Mouse (Mus musculus): ENCODE results near the gene Gpn3. TPM values are rescaled to one million over a fixed set of nuclear protein-coding genes. Genes with fewer than 3 reads are reported as not detected.

Gene Gpn3
- 17.8 and 28.1 TPM in 2 replicates for polyA plus RNA-seq (2012; rRNA removed)

DNA sequence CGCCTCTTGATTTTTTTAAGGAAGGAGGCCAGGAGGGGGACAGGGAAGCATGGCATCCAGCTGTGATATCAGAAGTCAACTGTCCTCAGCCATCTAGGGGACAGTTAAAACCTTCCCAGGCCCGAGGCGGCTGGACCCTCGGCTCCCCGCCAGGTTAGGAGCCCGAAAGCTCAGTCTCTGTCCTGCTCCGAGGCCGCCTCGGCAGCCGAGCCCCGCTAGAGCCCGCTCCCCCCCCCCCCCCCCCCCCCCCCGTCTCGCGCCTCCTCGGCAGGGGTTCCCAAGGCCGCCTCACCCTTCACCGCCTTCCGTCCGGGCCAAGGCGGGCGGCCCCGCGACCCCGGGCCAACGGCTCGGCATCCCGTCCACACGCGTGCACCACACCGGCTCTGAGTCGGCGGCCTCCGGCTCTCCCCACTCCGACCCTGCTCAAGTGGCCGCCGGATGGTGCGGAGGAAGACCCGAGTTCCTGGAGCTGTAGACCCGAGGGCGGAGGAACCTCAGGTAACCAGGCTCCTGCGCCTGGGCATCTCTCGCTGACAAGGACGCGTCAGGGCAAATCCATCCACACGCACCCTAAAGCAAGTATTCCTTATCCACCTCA is at the start of gene Gpn3:
TSS of gene Gpn3 (plus strand) at position 286 of the 601 bp plus-strand sequence.
- under 1% methylated on average over 38 of the region's 46 CpGs for WGBS

DNA sequence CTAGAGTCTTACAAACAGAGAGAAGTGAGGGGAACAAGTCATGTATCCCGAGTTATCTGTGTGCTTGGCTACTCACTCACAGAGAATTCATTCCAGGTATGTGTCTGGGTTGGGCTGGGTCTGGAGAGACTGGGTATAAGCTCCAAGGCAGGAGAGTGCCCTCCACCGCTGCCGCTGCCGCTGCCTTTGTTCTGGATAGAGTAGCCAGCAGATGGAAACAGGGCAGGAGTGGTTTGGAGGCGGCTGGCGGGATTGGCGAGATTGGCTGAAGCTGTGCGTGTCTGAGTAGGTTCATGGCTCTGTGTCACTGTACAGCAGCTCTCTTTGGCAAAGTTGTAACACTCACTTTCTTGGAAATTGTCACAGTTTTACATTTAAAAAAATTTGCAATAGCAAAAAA is 48.2 kb upstream of the Gpn3 start:
- DNase-seq (ENCODE audit: low read depth, low spot score), result no peak
- 89% methylated on average over 8 of the region's 8 CpGs for WGBS

More for the DNA sequence above, at the start of gene Gpn3:
- DNase-seq (ENCODE audit: low read depth, low spot score), result no peak

DNA sequence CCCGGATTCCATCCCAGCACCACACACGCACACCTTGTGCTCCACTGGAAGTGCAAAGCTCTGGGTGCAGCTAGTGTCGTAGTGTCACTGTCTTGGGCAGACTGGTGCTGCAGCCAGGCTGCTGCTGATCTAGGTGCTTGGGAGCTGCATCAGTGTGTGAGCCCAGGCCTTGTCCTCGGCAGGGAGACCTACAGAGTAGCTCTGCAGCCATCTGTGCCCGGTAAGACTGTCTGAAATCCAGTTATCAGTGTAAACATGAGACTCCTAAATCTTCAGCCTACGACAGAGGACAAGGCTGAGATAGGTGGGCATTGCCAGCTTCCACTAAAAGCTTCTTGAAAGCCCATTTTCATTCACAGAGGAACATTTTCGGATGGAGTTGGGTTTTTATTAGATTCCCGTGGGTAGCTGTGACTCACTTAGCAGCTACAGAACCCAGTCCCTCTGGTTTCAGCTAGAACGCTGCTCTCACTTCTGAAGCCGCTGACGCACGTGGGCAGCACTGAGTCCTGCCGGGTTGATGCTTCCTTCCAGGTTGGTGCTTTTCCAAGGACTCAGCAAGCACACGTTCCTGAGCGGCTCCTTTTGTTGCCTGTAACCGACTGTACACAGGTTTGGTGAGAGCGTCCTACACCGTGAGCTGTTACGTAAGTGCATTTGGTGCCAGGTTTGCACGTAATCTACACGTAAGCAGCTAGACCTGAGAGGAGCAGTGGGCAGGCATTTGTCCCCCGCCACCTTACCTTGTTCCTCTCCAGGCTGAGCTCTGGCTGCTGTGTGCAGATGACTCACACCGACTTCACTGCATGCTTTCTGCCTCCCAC is 46.9 kb upstream of the Gpn3 start:
- DNase-seq (ENCODE audit: low read depth, low spot score), result no peak
- 86% methylated on average over 23 of the region's 23 CpGs for WGBS

DNA sequence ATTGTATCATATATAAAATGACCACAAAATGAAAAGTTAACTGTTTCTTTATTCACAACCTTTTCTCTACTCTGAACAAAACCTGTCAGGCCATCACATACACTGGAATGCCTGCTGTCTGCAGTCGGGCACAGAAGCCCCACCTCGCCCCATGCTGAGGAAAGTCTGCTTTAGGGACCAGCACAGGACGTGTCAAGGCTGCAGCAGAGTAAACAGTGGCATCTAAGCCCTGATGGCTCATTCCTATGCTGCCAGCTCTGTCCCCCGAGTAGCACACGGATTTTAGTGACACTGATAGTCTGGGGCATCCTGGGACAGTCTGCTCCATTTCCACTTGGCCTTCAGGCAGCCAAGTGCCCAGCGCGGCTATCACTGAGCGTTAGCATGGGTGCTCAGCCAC is 46.2 kb upstream of the Gpn3 start:
- WGBS, result 88% methylated on average over 8 of the region's 8 CpGs

DNA sequence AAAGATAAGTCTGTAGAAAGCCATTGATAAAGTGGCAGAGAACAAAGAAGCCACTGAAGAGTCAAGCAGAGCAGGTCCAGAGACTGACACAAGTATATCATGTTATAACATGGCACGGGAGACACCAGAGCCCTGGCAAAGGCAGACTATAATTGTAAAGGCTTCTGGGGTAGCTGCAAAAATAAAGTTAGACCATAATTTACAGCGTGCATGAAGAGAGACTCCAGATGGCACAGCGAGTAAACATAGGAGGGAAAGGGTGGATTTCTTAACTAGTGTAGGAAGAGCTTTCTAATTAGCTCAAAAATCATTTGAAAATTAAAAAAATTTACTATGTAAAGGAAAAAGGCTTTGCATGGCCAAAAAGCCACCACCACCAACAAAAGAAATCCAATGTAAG is 44.4 kb upstream of the Gpn3 start:
- WGBS, result 80% methylated on average over 3 of the region's 3 CpGs
- DNase-seq (ENCODE audit: low read depth, low spot score), result no peak

More for the DNA sequence above, 46.2 kb upstream of the Gpn3 start:
- DNase-seq (ENCODE audit: low read depth, low spot score), result no peak

DNA sequence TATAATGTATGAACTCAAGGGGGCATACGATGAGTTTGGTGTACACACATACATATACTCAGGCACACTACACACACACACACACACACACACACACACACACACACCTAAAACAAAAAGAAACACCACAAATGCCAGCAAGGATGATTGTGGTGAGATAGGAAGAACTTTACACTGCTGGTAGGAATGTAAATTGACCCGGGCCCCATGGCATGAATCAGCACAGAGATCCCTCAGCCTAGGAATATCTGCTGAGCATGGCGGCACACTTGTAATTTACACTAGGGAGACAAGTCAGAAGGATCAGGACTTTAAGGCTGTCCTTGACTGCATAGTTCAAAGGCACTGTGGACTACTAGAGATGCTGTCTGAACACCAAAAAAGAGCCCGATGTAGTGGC is 41.4 kb upstream of the Gpn3 start:
- WGBS, result 77% methylated on average over 4 of the region's 4 CpGs
- no peak for DNase-seq (ENCODE audit: low read depth, low spot score)

DNA sequence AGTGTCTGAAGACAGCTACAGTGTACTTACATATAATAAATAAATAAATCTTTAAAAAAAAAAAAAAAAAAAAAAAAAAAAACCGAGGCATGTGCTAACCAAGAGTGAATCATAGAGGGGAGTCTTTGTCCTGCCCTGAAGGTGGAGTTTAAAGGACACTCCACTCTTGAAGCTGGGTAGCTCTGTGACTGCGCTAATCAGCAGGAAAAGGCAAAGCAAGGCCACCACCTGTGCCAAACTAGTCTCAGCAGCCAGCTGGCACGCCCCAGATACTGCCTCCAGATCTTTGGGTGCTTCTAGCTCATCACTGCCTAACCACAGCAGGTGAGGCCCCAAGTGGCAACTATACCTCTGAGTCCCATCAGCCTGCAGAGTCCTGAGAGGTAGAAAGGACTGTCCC is 37.0 kb upstream of the Gpn3 start:
- 34% methylated on average over 3 of the region's 3 CpGs for WGBS
- no peak for DNase-seq (ENCODE audit: low read depth, low spot score)

DNA sequence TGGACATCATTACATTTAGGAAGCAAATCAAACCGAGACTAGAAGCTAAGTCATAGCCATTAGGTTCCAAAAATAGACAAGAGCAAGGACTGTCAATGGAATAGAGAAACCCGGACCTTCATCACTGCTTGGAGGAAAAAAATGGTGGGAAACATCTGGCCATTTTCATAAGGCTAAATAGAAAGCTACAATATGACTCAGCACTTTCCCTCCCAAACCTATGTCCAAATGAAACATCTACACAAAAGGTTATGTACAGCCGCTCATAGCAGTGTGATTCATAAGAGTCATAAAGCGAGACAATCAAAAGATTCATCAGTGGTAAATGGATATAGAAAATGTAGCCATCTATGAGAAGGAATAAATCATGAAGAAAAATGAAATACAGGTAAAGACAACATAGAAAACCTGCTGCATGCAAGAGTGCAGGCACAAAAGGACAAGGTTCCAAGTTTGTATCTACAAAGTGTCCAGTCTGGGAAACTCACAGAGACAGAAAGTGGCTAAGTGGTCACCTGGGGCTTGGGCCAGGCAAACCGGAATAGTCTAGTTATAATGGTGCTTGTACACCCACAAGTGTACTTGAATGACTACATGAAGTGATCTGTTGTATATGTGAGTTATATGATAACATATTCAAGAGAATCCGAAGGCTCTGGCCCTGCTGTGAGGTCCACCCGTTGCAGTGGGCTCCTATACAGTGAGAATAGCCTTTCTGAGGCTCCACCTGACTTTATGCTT is 35.0 kb upstream of the Gpn3 start:
- 77% methylated on average over 7 of the region's 7 CpGs for WGBS
- DNase-seq (ENCODE audit: low read depth, low spot score), result no peak

DNA sequence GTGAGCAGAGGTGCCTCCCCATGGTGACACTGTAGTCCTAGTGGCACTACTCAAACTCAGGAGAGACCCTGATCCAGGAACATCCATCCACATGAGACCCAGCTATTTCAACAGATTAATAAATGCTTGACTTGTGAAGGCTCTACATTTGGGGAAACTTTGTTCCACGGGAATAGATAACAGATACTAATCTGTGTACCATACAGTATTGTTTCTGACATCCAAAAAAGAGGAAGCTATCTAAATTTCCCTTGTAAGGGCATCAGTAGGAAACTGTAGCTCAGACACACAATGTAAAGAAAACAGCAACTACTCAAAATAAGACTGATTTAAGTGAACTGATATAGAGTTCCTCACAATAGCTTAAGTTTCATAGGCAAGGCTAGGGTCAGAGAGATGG is 28.8 kb upstream of the Gpn3 start:
- 70% methylated on average over 1 of the region's 1 CpGs for WGBS
- no peak for DNase-seq (ENCODE audit: low read depth, low spot score)

DNA sequence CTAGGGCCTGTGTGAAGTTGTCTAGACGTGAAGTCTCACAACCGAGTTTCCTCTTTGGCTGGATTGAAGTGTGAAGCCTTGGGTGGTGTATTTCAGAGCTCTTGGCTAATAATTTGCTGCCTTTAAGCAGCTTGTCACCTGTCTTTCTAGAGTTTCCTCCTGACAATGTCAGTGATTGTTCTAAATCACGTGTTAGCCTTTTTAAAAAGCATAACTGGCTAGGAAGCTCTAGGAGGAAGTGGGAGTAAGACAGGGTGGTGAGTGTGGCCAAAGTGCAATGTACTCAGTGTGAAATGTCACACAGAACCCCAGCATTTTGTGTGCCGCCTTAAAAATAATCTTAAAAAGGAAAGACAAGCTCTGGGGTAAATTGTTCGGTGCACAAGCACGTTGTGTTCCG is 27.9 kb upstream of the Gpn3 start:
- DNase-seq (ENCODE audit: low read depth, low spot score), result peak; percentile 55
- 17% methylated on average over 7 of the region's 7 CpGs for WGBS

DNA sequence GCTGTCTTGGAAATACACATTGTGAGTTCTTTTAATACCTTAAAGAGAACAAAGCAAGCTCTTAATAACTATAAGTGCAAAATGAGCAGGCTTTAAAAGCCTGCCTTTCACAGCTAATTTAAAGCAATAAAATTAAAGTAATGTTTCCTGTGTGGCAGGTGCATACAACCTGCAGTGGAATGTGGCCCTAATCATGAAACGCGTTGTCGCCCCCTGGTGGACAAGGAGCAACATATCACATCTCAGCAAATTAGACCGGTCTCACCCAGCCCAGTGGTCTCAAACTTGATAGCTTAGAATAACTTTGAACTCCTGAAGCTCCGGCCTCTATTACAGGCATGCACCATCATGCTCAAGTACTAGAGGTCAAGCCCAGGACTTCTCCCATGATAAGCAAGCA is 27.4 kb upstream of the Gpn3 start:
- WGBS, result 4% methylated on average over 5 of the region's 5 CpGs
- peak; percentile 80 for DNase-seq (ENCODE audit: low read depth, low spot score)

DNA sequence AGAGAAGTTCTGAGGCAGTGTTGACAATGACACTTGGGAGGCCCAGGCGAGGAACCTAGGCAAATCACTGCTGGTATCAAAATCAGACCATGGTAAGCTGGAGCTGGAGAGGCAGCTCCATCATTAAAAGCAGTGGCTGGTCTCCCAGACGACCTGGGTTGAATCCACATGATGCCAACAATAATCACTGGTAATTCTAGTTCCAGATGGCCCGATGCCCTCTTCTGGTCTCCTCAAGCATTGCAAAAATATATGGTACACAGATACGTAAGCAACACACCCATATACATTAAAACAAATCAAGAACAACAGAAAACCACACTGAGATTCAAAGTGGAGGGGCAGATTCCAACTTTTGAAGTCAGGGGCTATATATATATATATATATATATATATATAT is 25.9 kb upstream of the Gpn3 start:
- DNase-seq (ENCODE audit: low read depth, low spot score), result no peak
- WGBS, result 80% methylated on average over 4 of the region's 4 CpGs

DNA sequence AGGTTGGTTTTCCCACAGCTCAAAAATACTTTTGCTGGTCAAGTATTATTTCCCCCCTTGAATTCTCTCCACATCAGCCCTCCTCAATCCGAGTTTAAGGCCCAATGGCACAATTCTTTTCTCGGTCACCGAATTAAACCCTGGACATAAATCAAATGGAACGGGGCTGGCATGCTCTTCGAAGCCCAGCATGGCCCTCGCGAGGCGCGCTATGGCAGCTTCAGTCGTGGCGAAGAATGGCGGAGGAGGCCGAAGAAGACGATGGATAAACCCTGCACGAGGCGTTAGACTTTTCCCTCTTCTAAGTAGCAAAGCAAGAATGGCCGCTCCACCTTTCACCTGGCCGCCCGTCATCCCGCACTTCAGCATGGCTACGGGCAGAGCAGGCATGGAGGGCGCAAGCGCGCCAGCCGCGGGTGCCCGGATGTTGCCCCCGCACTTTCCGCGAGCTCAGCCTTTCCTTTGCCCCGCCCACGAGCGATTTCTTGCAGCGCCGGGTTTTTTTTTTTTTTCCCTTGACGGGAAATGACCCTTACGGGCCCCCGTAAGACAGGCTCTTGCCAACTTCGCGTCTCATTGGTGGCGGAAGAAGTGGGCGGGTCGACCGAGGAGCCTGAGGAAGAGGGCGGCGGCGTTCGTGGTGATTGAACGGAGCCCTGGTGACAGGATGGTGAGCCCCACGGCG is 17.7 kb upstream of the Gpn3 start, which contains the start of the genes Rad9b and Vps29:
TSS of gene Rad9b (minus strand) at position 427 of the 685 bp plus-strand sequence.
TSS of gene Vps29 (plus strand) at position 563 of the 685 bp plus-strand sequence.
- peak; percentile 98 for DNase-seq (ENCODE audit: low read depth, low spot score)
- WGBS, result under 1% methylated on average over 51 of the region's 51 CpGs

DNA sequence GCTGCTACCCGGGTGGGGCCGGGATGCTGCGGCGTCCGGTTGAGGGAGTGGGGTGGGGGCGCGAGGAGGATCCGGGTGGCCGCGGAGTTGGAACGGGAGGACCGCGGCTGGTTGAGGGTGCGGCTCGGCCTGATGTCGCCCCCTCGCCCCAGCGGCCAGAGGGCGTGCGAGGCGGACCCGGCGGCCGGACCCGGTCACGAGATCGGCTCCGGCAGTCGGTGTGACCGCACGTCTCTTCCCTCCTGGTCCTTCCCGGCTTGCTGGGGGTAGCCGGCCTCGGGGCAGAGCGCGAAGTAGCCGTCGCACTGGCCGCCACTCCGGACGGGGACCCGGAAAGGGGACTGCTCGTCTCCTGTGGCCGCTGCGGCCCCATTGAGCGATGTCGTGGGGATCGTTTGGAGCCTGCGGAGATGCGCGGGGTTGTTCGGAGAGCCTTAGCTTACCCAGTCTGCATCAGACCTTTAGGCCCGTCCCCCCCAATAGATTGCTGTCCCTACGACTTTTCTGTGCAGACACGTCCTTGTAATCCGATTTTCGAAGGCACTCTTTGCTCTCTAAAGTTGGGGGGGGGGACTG is 17.1 kb upstream of the Gpn3 start:
- no peak for DNase-seq (ENCODE audit: low read depth, low spot score)
- under 1% methylated on average over 51 of the region's 57 CpGs for WGBS

DNA sequence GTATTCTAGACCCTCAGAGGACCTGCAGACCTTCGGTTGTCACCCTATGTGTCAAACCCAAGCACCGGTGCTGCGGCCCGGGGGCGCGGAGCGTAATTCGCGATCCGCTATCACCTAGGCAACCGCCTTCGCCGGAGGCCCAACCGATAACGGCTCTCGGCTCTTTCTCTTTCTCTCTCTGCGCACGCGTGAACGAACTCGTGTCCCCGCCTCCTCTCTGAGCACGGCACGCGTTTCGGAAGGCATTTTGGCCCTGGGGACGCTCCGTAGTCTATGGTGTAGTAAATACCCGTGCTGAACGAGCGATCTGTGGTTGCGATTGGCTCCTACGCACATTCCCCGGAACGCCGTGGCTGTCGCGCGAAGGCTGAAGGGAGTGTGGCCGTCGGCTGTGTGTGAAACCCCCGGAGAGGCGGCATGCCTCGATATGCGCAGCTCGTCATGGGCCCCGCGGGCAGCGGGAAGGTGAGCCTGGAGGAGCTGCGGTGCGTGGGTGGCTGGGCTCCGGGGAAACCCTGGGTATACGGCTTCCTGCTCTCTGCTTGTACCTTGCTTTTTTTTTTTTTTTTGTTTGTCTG is 605 bp downstream of the Gpn3 start, which contains the start of gene Fam216a:
TSS of gene Fam216a (minus strand) at position 173 of the 578 bp plus-strand sequence.
- under 1% methylated on average over 53 of the region's 53 CpGs for WGBS
- peak; percentile 99 for DNase-seq (ENCODE audit: low read depth, low spot score)

DNA sequence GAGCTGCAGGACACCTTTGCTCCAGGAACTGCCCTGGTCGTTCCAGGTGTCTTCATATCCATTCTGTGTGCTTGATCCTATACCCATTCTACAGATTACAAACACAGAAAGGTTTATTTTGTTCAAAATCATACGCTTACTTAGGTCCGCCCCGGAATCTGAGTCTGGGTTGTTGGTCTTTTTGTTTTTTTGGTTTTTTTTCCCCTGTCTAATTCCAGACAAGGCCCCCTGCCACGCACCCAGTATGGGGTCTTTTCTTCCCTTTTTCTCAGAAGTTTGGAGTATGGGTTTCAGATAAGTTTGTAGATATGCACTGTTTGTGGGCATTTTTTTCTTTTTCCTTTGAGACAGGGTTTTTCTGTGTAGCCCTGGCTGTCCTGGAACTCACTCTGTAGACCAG is 1.2 kb downstream of the Gpn3 start:
- no peak for DNase-seq (ENCODE audit: low read depth, low spot score)
- 4% methylated on average over 5 of the region's 5 CpGs for WGBS

DNA sequence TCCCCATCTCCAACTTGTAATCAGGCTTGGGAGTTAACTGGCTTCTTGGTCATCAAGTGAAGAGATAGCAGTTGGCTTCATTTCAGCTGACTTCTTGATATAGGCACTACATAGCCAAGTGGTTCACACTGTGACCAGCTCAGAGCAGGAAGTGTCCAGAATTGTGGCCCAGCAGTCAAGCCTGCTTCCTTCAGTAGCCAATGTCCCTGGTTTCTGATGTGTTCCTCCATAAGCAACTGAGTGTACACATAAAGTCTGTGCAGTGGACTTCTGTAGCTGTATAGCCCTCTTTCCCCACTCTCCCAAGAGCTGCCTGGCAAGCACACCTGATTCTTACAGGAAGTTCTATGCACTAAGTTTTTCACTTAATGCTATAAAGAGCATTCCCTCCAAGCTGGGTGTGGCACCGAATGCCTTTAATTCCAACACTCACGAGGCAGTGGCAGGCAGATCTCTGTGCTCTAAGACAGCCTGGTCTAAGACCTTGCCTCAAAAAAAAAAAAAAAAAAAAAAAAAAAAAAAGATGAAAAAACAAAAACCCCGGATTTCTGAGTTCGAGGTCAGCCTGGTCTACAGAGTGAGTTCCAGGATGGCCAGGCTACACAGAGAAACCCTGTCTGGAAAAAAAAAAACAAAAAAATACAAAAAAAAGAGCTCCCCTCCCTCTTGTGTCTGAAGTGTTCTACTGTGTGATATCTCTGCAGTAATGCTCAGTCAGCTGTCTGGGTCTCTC is 5.6 kb downstream of the Gpn3 start:
- DNase-seq (ENCODE audit: low read depth, low spot score), result no peak
- 76% methylated on average over 4 of the region's 4 CpGs for WGBS

DNA sequence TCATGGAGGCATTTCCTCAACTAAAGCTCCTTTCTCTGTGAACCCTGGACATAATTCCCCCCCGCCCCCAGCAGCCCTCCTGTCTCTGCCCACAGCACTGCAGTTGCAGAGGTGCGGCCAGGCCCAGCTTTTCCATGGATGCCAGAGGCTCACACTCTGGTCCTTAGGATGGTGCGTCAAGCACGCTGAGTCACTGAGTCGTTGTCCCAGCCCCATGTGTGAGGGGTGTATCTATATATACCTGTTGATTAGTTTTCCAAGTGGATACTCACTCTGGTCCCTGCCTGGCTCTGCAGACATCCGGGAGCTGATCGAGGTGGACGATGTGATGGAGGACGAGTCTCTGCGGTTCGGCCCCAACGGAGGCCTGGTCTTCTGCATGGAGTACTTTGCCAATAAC is 6.5 kb downstream of the Gpn3 start:
- 93% methylated on average over 12 of the region's 12 CpGs for WGBS
- no peak for DNase-seq (ENCODE audit: low read depth, low spot score)
